Mouse (Mus musculus) spleen, embryonic (tissue): Measurements from ENCODE around the gene Sema3e.

Source experiments
- CTCF ChIA-PET: fragments of 350-600 bp; sonication (Branson Sonifier 250); formaldehyde crosslinking; loops from one replicate; lab custom pipeline; 2022; lab: Charles Lee

Gene Sema3e

DNA sequence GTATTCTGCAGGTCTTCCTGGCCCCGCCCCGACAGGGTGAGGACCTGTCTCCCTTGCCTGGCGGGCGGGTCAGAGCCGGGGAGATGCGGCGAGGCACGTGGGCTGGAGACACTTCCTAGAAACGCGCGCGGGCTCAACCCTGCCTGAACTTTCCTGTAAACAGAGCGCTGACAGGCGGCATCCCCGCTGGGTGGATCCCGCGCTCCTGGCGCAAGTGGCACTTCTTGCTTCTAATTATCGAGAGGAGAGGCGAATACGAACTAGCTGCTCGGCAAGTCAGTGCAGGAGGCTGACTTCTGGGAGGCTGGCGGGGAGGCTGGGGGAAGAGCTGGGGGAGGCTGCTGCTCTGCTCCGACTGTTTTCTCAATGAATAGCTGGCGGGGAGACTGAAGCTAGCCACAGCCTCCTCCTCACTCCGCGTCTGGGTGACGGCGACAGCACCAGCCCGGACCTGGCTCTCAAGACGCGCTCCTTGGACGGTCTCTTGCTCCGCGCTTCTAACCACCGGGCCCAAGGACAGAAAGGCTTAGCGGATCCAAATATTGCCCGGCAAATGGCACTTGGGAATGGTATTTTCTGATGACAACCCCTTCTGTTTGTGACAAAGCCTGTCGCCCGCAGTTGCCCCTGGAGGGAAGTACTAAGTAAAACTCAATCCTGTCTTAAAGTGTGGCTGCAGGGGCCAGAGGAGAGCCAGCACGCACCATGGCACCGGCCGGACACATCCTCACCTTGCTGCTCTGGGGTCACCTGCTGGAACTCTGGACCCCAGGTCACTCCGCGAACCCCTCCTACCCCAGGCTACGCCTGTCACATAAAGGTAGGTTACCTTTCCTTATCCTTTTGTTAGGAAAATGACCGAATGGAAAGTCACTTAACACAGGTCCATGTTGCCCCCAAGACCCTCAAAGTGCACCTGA, at the start of gene Sema3e:
Gene Sema3e, plus strand, starts transcription at position 72 of the 920 bp plus-strand sequence.
- CTCF ChIA-PET: no interaction called here

DNA sequence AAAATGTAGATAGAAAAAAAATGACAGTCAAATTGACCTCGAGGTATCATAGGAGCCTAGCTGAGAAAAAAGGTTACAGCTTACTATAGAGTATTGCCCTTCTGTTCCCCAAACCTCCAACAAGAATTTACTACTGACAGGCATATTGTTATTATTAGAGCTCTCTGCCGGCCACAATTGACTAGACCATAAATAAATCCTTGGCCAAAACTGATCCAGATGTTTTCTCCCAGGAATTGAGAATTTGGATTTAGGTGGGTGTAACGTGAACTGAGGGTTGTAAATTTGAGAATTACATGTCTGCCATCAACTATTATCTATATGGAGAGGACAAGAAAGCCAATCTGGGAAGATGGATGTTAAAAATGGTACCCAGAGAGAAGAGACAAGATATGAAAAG, 47.5 kb upstream of the Sema3e start:
- CTCF ChIA-PET: interaction anchor here (0.5 kb wide), 1 partner anchor 45 kb away, joined by 6 read pairs; no protein-coding TSS in a partner anchor

DNA sequence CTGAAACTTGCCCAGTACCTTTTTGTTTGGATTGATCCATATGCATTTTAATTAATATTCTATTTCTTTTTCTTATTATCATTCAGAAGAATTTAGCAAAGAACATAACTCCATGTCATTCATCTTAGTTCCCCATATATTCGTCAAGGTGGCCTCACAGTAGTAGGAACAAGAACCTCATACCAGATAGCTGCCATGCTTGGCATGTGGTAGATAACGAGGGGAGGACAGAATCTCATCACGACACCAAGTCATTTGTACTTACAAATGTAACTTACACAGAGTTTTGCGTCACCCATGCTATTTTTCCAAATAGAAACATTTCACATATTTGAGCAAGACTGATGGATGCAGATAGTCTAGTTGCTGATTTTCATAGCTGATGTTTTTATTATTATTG, 45.9 kb upstream of the Sema3e start:
- CTCF ChIA-PET: interaction anchor here (0.6 kb wide), 1 partner anchor 499 kb away, joined by 4 read pairs; no protein-coding TSS in a partner anchor

DNA sequence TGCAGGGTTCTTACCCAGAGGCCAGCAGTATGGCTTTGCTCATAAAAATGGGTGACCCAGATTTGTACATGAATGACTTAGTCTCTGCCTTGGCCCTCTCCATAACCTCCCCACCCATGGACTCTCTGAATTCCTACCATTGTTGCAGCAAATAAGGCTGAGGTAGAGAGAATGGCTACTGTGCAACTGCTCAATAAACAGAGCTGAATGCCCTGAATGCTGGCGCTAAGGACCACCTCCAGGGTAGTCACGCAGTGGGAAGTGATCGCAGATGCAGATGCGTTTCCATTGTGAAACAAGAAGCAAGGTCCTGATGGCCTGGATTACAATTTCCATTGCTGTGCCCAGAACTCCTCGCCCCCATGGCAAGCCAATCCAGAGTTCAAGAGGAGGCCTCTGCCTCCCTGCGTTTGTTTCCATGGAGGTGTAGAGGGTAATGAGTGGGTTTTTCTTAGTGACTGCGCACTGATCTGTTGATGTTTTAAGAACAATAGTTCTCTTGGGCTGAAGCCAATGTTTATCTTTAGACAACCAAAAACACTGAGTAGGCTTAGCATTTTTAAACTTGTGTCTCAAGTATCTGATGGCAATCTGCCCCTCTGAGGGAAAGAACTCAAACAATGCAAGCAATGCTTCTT, 42.5 kb upstream of the Sema3e start:
- CTCF ChIA-PET: no interaction called here

DNA sequence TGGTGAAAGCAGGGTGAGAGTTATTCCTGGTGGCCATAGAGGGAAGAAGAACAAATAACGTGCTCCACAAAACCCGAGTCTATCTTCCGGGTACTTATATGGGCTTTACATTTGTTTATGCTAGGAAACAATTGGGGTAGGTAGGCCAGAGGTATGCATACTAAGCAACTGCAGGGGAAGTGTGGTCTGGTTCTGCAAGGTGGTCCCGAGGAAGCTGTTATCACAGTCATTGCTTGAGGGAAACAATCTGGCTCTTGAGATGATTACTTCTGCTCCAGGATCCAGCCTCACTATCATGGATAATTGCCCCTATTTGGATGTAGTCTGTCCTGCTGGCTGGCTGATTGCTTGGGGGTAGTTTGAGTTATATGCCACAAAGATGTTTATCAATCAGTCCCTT, 41.5 kb upstream of the Sema3e start:
- CTCF ChIA-PET: interaction anchor here (0.5 kb wide), 1 partner anchor 9 kb away, joined by 3 read pairs; no protein-coding TSS in a partner anchor

DNA sequence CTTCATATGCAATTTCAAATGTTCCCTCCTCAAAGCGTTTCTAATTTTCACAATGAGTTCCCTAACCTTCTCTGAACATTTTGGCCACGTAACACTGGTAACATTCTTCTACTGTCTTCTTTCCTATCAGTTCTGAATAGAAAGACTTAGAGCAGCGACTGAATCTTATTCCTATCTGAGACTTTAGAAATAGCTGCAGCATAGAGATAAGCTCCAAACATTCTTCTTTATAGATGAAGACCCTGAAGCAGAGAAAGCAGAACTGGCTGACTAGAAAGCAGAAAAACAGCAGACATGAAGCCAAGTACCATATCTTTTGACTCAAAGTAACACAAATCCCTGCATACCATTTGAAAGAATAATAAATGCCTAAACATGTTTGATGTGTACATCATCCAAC, 39.4 kb upstream of the Sema3e start:
- CTCF ChIA-PET: no interaction called here

DNA sequence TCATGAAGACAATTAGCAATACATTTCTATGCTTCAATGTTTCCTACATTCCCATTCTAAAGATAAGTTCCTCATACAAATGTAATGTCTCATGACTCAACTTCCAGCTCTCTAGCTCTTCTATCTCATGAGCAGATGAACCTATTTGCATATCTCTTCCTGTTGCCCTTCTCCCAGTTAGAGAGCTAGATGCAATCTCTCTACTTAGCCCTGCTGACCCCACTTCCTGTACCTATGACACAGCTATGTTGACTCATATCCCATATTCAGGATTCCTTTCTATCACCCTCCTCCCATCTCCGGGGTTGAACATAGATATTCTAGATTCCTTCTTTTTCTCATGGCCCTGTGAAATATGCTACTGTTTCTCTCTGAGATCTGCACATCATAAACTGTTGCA, 38.0 kb upstream of the Sema3e start:
- CTCF ChIA-PET: no interaction called here

DNA sequence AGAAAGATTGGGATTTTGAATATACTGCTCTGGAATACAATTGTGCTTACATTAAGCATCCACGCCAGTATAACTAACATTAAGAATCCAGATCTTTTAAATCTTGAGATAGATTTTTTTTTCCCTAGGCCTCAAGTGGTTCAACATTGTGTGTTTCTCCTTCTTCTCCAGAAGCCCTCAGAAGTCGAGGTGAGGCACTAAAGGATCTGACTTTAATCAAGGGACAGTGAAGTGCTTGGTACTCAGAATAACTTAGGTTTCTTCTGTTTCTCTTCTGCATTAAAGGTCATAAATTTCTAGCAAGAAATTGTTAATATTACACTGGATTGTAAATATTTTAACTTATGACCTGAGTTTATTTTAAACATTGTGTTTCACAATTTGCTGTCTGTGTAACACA, 37.1 kb upstream of the Sema3e start:
- CTCF ChIA-PET: no interaction called here

DNA sequence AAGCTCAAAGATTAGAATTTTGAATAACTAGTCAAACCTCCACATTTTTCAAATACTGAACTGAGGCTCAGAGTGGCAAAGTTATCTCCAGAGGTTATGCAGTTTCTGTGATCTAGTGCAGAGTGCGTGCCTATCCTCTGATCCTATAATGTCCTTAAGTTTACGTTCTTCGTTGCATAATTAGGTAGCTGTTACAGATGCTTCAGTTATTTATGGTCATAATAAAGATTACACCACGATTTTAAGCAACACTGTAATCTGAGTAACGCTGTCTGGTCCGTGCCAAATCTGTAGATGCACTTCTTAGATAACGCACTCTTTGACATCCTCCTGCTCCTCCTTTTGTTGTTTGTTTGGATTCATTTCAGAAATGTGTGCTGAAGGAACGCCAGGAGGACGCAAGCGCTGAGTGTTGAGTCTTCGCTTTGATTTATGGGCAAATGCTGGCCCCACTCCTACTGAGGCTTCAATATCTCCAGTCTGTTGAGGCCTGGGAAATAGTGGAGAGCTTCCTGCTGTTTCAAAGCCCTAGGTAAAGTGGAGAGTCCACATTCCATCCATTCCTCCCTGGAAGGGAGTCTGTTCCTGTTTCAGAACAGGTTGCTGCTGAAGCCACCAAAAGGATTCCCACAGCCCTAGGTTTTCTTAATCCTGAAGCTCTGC, 32.2 kb upstream of the Sema3e start:
- CTCF ChIA-PET: interaction anchor here (0.6 kb wide), 1 partner anchor 9 kb away, joined by 3 read pairs; no protein-coding TSS in a partner anchor

DNA sequence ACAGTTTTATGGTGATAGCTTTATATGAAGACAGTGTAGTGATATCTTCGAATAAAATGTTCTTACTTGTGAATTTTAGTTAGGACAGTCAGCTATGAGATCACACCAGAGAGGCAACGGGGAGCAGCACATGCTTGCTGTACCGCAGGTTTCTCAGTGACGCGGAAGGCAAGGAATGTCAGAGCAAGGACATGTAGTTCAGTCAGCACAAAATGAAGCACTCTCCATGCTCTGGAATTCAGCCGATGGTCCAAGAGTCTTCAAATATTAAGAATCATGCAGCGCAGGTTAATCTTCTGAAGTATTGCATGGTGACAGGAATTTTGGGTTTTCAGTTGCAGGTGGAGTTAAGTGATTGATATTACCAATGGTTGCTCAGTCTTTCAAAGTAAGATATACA, 3.3 kb downstream of the Sema3e start:
- CTCF ChIA-PET: no interaction called here

DNA sequence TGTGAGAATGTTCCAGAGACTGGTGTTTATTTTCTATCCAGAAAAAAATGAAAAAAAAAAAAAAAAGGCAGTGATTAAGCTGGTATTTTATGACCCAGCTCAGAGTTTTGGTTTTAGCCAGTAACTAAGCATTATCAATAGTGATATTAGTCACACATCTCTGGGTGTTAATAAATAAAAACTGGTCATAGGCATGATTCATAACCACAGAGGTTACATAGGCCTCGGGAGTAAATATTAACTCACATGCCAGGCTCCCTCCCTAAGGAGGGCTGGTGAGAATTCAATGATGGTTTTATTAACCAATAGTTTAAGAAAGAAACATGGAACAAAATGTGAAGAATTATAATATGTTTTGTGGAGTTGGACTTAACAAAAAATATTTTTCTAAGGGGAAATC, 5.7 kb downstream of the Sema3e start:
- CTCF ChIA-PET: no interaction called here

DNA sequence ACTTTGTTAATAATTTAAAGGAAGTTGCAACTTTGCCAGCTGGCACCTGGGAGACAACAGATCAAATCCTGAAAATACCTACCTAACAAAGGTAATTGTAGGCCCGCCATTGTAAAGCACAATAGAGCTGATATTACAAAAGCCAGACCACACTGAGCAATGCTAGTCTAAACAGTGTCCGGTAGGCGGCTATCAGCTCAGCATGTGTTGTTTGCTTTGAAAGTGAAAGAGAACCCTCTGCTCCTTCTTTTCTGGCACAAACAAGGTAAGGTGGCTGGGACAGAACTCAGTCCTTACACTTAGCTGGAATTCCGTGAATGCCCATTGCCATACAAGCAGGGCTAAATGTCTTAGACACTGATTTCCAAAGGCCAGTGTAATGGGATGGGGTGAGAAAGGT, 7.0 kb downstream of the Sema3e start:
- CTCF ChIA-PET: no interaction called here

DNA sequence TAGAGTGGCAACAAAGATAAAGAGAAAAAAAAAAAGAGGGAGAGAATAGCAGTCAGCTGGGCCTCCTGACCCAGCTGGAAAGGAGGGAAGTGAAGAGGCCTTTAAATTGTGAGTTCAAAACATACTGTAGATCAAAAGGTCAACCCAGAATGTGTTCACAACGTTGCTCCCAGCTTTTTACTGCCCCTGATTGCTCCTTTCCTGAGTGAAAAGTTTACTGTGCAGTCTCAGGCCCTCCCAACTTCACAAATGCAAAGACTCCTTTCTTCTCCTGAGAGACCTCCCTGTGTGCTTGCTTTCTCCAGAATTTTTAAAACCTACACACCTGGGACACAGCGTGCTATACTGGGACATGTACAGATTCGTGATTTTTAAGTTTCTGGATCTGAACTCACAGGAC, 8.2 kb downstream of the Sema3e start:
- CTCF ChIA-PET: no interaction called here

DNA sequence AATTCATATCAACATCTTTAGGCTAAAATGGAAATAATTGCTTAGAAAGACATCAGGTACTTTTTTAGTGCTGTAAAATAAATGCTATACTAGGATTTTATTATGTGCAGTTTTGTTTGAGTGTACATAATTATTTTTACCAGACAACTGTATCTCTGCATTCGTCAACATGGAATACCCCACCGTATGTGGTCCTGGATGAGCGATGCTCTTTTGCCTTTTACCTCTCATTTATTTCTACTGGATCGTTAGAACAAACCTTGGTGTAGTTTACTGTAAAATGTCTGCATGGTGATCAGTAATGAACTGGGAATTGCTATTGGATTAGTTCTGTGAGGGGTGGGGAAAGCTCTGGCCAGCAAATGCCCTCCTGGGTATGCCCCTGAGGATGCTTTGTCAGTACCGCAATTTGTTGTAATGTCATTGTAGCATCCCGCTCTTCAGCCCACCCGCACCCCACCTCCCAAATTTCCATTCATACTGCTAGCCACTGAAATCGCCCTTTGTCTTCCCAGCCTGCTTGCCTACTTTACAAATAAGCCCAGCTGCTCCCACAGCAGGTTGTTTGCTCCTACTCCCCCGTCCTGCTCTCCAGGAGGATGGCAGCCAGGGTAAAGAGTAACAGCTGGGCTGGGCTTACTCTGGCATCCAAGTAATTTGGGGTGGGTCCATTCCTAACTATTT, 13.9 kb downstream of the Sema3e start:
- CTCF ChIA-PET: no interaction called here

DNA sequence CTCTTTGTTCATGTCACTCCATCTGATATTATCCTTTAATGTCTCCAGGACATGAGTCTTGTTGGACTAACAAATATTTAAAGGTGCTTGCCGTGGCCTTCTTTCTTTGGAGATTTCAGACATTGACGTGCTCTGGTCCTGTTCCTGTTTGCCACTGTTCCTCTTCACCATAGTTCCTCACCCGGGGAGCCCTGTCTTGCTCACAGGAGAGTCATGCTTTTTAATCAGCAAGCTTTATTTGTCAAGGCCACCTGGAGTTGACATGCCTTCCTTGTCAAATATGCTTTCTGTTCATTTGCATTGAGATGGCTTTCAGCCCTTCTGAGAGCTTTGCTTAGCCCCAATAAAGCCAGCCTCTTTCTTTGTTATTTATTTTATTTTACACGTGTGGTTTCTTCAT, 15.1 kb downstream of the Sema3e start:
- CTCF ChIA-PET: no interaction called here

DNA sequence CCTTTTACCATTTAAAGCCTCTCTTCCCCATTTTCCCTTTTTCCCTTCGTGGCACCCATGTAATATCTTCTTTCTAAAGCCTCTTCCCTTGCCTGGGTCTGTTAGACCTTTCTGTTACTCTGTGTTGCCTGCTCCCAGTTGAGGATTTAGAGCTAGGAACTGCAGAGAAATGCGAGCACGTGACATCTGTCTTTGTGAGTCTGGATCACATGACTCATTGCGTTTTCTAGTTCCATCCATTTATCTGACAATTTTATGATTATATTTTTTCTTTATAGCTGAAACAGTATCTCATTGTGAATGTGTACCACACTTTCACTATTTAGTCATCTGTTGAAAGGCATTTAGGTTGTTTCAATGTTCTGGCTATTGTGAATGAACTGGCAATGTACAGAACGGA, 18.0 kb downstream of the Sema3e start:
- CTCF ChIA-PET: no interaction called here

DNA sequence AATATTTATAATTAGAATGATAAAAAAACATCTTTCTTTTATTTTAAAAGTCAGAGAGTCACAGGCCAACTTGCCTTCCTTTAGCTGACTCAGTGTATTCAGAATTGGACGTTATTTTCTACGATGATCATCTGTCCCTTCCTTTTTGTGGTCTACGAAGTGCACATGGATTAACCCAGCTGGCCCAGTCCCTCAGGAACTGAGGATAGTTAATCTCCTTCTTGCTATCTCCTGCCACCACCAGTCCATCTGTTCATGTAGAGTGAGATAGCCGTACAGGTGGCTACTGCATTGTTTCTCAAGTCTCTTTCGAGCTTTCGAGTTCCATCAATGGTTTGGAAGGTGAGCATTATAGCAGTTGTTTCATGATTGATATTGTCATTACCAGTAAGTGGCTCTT, 18.9 kb downstream of the Sema3e start:
- CTCF ChIA-PET: no interaction called here

DNA sequence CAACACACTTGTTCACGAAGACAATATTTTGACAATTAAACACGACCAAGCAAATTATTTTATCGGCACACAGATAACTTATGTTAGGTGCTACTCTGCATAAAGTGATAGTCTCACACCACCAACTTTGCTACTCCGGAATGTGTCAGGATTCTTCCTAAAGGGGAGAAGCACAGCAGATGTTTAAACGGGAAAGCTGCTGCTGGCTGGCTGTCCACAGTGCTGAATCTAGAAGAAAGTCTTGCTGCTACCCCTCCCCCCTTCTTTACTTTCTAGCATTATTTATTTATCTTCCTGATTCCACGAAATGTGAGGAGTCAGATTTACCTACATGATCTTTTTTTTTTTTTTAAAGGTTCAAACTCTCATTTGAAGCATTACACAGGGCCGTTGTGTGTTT, 23.6 kb downstream of the Sema3e start:
- CTCF ChIA-PET: no interaction called here

DNA sequence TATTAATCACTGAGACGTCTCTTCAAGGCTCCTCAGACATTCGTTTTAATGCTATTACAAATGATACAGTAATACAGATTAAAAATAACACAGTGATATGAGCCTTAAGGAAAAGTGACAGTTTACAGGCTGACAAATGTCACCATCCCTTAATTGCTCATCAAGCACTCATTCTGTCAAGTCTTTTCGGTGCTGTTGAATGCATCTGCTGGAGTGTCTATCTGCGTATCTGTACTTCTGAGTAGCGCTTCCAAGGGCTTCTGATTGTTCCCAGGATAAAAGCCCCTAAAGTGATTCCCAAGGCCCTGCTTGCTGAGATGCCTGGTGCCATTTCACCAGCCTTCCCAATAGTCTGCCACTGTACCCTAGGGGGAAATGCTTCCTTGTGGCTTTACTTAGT, 29.4 kb downstream of the Sema3e start:
- CTCF ChIA-PET: no interaction called here

DNA sequence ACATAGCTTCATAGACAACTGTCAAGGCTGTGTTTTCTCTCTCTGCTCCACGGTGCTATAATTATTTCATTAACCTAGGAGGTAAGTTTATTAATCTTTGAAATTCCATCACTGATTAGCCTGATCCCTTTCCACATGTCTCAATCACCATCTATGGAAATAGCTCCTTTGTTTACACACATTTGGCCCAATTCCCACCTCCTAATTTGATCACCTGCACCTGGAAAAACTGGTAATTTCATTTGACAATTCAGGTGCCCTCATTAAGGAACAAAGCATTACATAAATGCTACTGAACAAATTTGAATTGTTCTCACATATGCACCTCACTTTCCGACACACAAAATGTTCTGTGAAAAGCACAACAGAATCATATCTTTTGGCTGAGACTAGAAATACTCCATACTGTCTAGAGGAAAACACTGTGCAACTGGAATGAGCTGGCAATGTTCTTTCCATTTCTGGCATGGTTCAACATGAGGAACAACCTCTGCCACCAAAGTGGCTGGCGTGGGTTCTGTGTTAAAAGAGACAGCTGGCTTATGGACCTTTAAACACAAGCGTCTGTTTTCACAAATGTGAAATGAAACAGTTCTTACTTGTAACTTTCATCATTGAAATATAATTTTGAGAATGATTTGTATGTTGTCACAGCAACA, 34.9 kb downstream of the Sema3e start:
- CTCF ChIA-PET: no interaction called here

DNA sequence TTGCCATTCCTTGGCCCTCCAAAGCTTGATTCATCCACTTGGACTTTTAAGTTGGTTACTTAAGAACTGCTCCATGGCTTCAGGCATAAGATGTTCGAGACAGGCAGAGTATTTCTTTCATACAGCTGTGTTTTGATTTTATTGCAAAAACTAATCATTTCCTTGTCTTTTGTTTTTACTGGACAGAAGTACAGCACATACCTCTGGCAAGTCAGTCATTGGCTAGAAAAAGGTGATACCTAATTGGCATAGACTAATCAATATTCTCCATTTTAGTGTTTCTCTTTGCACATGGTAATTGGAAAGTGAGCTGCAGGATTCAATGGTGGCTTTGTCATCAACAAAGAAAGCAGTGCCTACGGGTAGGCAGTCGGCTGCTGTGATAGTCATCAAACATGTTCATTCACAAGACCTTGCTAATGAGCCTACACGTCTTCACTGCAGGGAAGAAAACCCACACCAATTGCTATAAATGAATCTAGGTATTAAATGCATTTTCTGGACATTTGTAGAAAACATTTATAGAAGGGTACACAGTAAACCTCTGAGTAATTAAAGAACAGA, 37.9 kb downstream of the Sema3e start:
- CTCF ChIA-PET: no interaction called here
